Mouse (Mus musculus) intestine, embryonic 16.5 days (tissue): ENCODE results near the gene Pgpep1. TPM values are rescaled to one million over a fixed set of nuclear protein-coding genes. Genes with fewer than 3 reads are reported as not detected.
A peak's percentile ranks its signal among the peaks of the same experiment; 100 is the strongest.

ENCODE experiments used
- ATAC-seq: fragments of 200-750 bp; cut with Nextera tagmentation; 2 replicates; pipeline ENCODE4 v1.8.0; 2017; ENCODE audit warnings: moderate TSS enrichment, moderate library complexity
- H3K27ac ChIP-seq: fragments of 300-500 bp; sonication (generic); 2 replicates; pipeline ENCODE4 v1.5.1; 2014; ENCODE audit warnings: mild to moderate bottlenecking, low read length
- H3K27me3 ChIP-seq: fragments of 300-500 bp; sonication (generic); replicated peaks from 2 replicates; pipeline ENCODE4 v1.6.1; 2014; ENCODE audit warnings: low read length, control low read depth, mixed read lengths; ENCODE audit not compliant: control insufficient read depth, insufficient read depth
- H3K36me3 ChIP-seq: fragments of 300-500 bp; sonication (generic); 2 replicates; pipeline ENCODE4 v1.6.1; 2014; ENCODE audit warnings: low read length, control low read depth; ENCODE audit not compliant: control insufficient read depth, insufficient read depth
- H3K4me1 ChIP-seq: fragments of 300-500 bp; sonication (generic); 2 replicates; pipeline ENCODE4 v1.6.1; 2014; ENCODE audit warnings: low read length, control low read depth, mixed read lengths; ENCODE audit not compliant: control insufficient read depth, insufficient read depth
- H3K4me2 ChIP-seq: fragments of 300-500 bp; sonication (generic); 2 replicates; pipeline ENCODE4 v1.6.1; 2014; ENCODE audit warnings: low read depth, low read length, control low read depth
- H3K4me3 ChIP-seq: fragments of 300-500 bp; sonication (generic); 2 replicates; pipeline ENCODE4 v1.5.1; 2014; ENCODE audit warnings: mild to moderate bottlenecking, low read length
- H3K9ac ChIP-seq: fragments of 300-500 bp; sonication (generic); 2 replicates; pipeline ENCODE4 v1.6.1; 2014; ENCODE audit warnings: low read depth, low read length
- H3K9me3 ChIP-seq: fragments of 300-500 bp; sonication (generic); 2 replicates; pipeline ENCODE4 v1.6.1; 2016; ENCODE audit warnings: low read length, control low read depth; ENCODE audit not compliant: control insufficient read depth
- WGBS: fragments of 180-500 bp; shearing (Covaris S2); extraction: QIAGEN DNeasy Blood & Tissue Kit; methylation state at CpG from one replicate; pipeline ENCODE4 v1.1.7; 2014; 5-methylcytosine and 5-hydroxymethylcytosine counted together
- polyA plus RNA-seq: library from polyadenylated mRNA; unstranded; fragments of >200 nt; fragmentation: Nextera tagmentation; extraction: Ambion mirVana; gene quantifications from 2 replicates; pipeline ENCODE4 v1.2.1, GENCODE M21; 2015

Gene Pgpep1
- polyA plus RNA-seq, 1 experiment from 2014 or later = 88.3 TPM

DNA sequence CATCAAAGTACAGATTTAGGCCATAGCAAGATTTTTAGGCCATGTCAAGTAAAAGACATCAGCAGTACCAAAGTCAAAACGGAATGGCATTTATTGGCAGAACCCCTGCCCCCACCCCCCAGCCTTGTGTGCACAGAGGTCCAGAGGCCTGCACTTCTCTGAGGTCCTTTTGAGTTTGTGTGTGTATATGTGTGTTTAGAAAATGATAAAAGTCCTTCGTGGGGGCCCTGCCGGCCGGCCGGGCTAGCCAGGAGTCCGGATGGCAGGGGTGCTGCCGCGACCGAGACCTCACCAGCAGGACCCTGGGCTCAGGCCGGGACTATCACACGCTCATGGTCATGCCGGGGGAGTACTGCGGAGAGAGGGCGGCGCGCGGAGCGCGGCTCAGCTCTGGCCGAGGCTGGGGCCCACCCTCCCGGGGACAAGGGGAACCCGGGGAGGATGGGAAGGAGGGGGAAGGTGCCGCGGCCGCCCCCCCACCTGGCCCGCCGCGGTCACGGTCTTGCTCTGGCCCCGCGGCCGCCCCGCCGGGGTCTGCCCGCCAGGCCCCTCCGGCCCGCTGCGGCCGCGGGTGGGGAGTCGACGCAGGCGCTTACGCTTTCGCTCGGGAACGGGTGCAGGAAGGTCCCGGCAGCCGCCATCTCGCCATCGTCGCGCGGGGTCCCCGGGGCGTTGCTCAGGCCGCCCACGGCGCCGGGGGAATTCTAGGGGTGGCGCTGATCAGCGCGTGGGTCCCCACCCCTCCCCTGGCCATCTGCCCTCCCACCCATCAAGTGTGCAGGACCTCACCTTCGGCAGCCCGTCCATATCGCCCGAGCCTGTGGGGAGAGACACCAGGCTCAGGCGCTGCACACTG lies 62.5 kb downstream of the Pgpep1 start:
- 0 out of 2 replicates have a peak, but pooled peaks have one; percentile 0 for ATAC-seq
- Histone ChIP-seq H3K9me3 (no peaks in the 10 kb centered on the region), H3K4me3 (peak overlapping the region; percentile 47), H3K4me2 (peak overlapping the region; percentile 77), H3K36me3 (peaks cover 11% of the 10 kb centered on the region), H3K27ac (no peak overlapping the region; the same call in 1 of the 2 replicates), H3K4me1 (peaks cover 62% of the 10 kb centered on the region), H3K27me3 (no peaks in the 10 kb centered on the region), H3K9ac (peak overlapping the region; percentile 70)
- 21% methylated on average over 67 of the region's 68 CpGs for WGBS

DNA sequence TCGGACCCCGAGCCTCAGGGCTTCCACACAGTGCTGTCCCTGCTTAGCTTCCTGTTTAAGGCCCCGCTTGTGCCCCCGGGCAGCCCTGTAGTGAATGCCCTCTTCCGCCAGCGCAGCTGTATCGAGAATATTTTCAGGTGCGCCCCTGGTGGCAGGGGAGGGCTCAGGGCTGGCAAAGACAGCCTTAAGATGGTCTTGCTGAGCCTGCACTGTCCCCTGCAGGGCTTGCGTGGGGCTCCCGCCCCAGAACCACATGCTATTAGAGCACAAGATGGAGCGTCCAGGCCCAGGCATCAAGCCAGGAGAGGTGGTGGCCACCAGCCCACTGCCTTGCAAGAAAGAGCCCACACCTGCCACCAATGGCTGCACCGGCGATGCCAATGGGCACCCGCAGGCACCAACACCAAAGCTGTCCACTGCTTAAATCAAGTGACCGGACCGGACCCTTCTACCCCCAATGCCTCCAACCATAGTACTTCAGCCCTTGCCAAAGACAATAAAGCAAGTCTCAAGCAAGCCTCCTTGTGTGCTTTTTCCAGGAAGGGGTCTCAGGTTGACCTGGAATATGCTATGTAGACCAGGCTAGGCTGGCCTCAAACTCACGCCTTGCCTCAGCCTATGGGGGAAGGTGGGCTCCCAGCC lies 63.3 kb downstream of the Pgpep1 start:
- peak overlapping the region; percentile 77 for H3K4me2 ChIP-seq
- H3K27me3 ChIP-seq = no peaks in the 10 kb centered on the region
- no peak overlapping the region for H3K27ac ChIP-seq
- peaks cover 66% of the 10 kb centered on the region for H3K4me1 ChIP-seq
- ATAC-seq = no peak
- H3K36me3 ChIP-seq = peaks cover 11% of the 10 kb centered on the region
- H3K9ac ChIP-seq = 0 out of 2 replicates have a peak overlapping the region, but pooled peaks have one; percentile 70
- 89% methylated on average over 17 of the region's 17 CpGs for WGBS
- peak overlapping the region; percentile 47; the same call in 1 of the 2 replicates for H3K4me3 ChIP-seq
- H3K9me3 ChIP-seq = no peaks in the 10 kb centered on the region

Other genes with a start within 250 kb of the Pgpep1 start
- gene Crtc1, start 220.8 kb downstream of the Pgpep1 start, polyA plus RNA-seq = 12.9 and 16.4 TPM in 2 replicates
- 21.2 and 21.5 TPM in 2 replicates for gene Klhl26, start 183.4 kb downstream of the Pgpep1 start, polyA plus RNA-seq
- 2.9 and 3.3 TPM in 2 replicates for gene Tmem59l, start 173.0 kb downstream of the Pgpep1 start, polyA plus RNA-seq
- gene Crlf1, start 167.2 kb downstream of the Pgpep1 start, polyA plus RNA-seq = 1.6 and 1.7 TPM in 2 replicates
- 130 and 137 TPM in 2 replicates for gene Rex1bd, start 153.6 kb downstream of the Pgpep1 start, polyA plus RNA-seq
- gene Uba52, start 149.6 kb downstream of the Pgpep1 start, polyA plus RNA-seq = 991 TPM in 2 replicates
- gene Fkbp8, start 132.7 kb downstream of the Pgpep1 start, polyA plus RNA-seq = 320 and 328 TPM in 2 replicates
- 65.3 and 67.3 TPM in 2 replicates for gene Kxd1, start 132.4 kb downstream of the Pgpep1 start, polyA plus RNA-seq
- 16.6 and 17.7 TPM in 2 replicates for gene Ell, start 120.9 kb downstream of the Pgpep1 start, polyA plus RNA-seq
- 105 and 121 TPM in 2 replicates for gene Isyna1, start 66.0 kb downstream of the Pgpep1 start, polyA plus RNA-seq
- 63.2 and 73.9 TPM in 2 replicates for gene Ssbp4, start 51.5 kb downstream of the Pgpep1 start, polyA plus RNA-seq
- gene Lrrc25, start 44.2 kb downstream of the Pgpep1 start, polyA plus RNA-seq = 2.9 and 3.0 TPM in 2 replicates
- gene Gdf15, start 27.9 kb downstream of the Pgpep1 start, polyA plus RNA-seq = 3.6 and 3.7 TPM in 2 replicates
- 228 and 246 TPM in 2 replicates for gene Lsm4, start 12.9 kb upstream of the Pgpep1 start, polyA plus RNA-seq
- gene Jund, start 38.6 kb upstream of the Pgpep1 start, polyA plus RNA-seq = 37.3 and 52.2 TPM in 2 replicates
- not detected in 2 replicates for gene Iqcn, start 43.1 kb upstream of the Pgpep1 start, polyA plus RNA-seq
- 3.3 and 4.1 TPM in 2 replicates for gene Gm3336, start 58.2 kb upstream of the Pgpep1 start, polyA plus RNA-seq
- 0.28 and 0.64 TPM in 2 replicates for gene Pde4c, start 63.3 kb upstream of the Pgpep1 start, polyA plus RNA-seq
- gene Rab3a, start 94.3 kb upstream of the Pgpep1 start, polyA plus RNA-seq = 24.9 and 25.6 TPM in 2 replicates
- 78.6 and 79.8 TPM in 2 replicates for gene Mpv17l2, start 100.6 kb upstream of the Pgpep1 start, polyA plus RNA-seq
- 63.7 and 65.3 TPM in 2 replicates for gene Pik3r2, start 116.3 kb upstream of the Pgpep1 start, polyA plus RNA-seq
- gene Mast3, start 144.7 kb upstream of the Pgpep1 start, polyA plus RNA-seq = 12.9 and 15.1 TPM in 2 replicates
- 0.27 and 0.34 TPM in 2 replicates for gene Il12rb1, start 148.1 kb upstream of the Pgpep1 start, polyA plus RNA-seq
- 8.3 and 9.0 TPM in 2 replicates for gene Arrdc2, start 179.3 kb upstream of the Pgpep1 start, polyA plus RNA-seq
- 1.0 and 1.2 TPM in 2 replicates for gene Kcnn1, start 202.9 kb upstream of the Pgpep1 start, polyA plus RNA-seq
- 79.3 and 90.1 TPM in 2 replicates for gene Ccdc124, start 213.5 kb upstream of the Pgpep1 start, polyA plus RNA-seq
- 0.31 and 0.32 TPM in 2 replicates for gene Slc5a5, start 232.4 kb upstream of the Pgpep1 start, polyA plus RNA-seq
- 4,291 and 4,407 TPM in 2 replicates for gene Rpl18a, start 237.0 kb upstream of the Pgpep1 start, polyA plus RNA-seq
- gene Map1s, start 245.5 kb upstream of the Pgpep1 start, polyA plus RNA-seq = 32.6 and 34.3 TPM in 2 replicates